Mouse (Mus musculus) heart, embryonic 10.5 days (tissue): ENCODE data around the gene Kcnk4. TPM values are rescaled to one million over a fixed set of nuclear protein-coding genes. Genes with fewer than 3 reads are reported as not detected.
A peak's percentile ranks its signal among the peaks of the same experiment; 100 is the strongest.
"Not testable (repeated sequence)": the region's sequence is repeated elsewhere in the genome, so short reads cannot be mapped to it uniquely, and the experiment has no call there.

ENCODE experiments used
- DNase-seq: peaks from one replicate; pipeline ENCODE4 v3.0.0-alpha.2; 2017; ENCODE audit warnings: low spot score
- H3K27ac ChIP-seq: fragments of 300-500 bp; sonication (generic); 2 replicates; pipeline ENCODE4 v1.5.1; 2016; ENCODE audit warnings: mild to moderate bottlenecking
- H3K27me3 ChIP-seq: fragments of 300-500 bp; sonication (generic); 2 replicates; pipeline ENCODE4 v1.6.1; 2016; ENCODE audit warnings: mild to moderate bottlenecking; ENCODE audit not compliant: poor library complexity, insufficient read depth, severe bottlenecking
- H3K36me3 ChIP-seq: fragments of 300-500 bp; sonication (generic); 2 replicates; pipeline ENCODE4 v1.6.1; 2016; ENCODE audit warnings: mild to moderate bottlenecking, moderate library complexity
- H3K4me1 ChIP-seq: fragments of 300-500 bp; sonication (generic); 2 replicates; pipeline ENCODE4 v1.6.1; 2016; ENCODE audit warnings: mild to moderate bottlenecking
- H3K4me3 ChIP-seq: fragments of 300-500 bp; sonication (generic); 2 replicates; pipeline ENCODE4 v1.5.1; 2016; ENCODE audit warnings: mild to moderate bottlenecking, moderate library complexity
- H3K9me3 ChIP-seq: fragments of 300-500 bp; sonication (generic); 2 replicates; pipeline ENCODE4 v1.6.1; 2016; ENCODE audit warnings: mild to moderate bottlenecking, moderate library complexity
- WGBS: fragments of 180-500 bp; shearing (Covaris S2); methylation state at CpG from one replicate; pipeline ENCODE4 v1.1.7; 2016; 5-methylcytosine and 5-hydroxymethylcytosine counted together
- polyA plus RNA-seq: library from polyadenylated mRNA; unstranded; fragments of >200 nt; fragmentation: Nextera tagmentation; extraction: Ambion mirVana; gene quantifications from 2 replicates; pipeline ENCODE4 v1.2.1, GENCODE M21; 2016

The Kcnk4 gene
- polyA plus RNA-seq, 1 experiment from 2014 or later = 0.25 TPM

DNA sequence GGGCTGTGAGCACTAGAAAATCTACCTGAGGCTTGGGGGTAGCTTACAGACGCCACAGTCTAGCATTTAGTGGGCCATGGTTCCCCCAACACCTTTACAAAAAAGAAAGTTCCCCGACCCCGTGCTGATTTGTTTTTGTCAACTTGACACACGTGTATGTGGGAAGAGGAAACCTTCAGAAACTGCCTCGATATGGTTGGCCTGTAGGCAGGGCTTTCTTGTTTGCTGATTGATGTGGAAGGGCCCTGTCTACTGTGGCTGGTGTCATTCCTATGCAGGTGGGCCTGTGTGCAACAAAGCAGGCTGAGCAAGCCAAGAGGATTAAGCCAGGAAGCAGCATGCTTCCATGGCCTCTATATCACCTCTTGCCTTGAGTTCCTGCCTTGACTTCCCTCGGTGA lies 21.3 kb downstream of the Kcnk4 start:
- Histone ChIP-seq H3K4me1 (peaks cover 38% of the 10 kb centered on the region), H3K36me3 (peaks cover 34% of the 10 kb centered on the region), H3K27me3 (no peaks in the 10 kb centered on the region), H3K9me3 (no peaks in the 10 kb centered on the region), H3K4me3 (no peak overlapping the region), H3K27ac (no peak overlapping the region)
- 85% methylated on average over 6 of the region's 6 CpGs for WGBS
- no peak for DNase-seq

DNA sequence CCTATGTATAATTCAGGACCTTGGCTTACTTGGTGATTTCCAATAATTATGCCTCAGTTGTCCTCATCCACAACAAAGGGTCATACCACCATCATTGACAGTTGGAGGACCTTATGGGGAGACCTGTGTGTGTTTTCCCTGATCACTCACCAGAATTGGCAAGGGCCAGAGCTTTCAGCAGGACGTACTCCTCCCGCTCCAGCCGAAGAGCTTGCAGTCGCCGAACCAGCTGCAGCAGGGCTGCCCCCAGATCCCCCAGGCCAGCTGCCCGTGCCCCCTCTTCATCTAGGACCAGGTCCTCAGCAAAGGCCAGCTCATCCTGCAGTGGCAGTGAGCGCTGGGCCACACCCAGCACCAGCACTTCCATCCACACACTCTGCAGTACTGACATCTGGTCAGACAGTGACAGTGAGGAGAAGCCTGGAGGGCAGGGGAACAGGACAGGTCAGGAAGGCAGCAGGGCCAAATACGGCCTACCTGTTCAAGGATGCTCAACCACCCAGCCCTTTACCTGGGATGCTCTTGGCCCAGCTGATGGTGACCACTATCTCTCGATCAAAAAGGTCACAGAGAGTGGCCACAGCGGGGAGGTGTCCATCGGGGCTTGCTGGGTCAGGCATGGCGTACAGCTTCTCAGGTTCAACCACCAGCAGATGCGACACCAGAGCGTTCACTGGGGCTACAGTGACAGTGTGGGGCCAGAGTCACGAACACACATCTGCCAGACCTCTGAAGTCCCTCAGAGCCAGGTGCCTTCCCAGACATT lies 21.9 kb downstream of the Kcnk4 start:
- WGBS = 95% methylated on average over 15 of the region's 15 CpGs
- peaks cover 34% of the 10 kb centered on the region for H3K36me3 ChIP-seq

DNA sequence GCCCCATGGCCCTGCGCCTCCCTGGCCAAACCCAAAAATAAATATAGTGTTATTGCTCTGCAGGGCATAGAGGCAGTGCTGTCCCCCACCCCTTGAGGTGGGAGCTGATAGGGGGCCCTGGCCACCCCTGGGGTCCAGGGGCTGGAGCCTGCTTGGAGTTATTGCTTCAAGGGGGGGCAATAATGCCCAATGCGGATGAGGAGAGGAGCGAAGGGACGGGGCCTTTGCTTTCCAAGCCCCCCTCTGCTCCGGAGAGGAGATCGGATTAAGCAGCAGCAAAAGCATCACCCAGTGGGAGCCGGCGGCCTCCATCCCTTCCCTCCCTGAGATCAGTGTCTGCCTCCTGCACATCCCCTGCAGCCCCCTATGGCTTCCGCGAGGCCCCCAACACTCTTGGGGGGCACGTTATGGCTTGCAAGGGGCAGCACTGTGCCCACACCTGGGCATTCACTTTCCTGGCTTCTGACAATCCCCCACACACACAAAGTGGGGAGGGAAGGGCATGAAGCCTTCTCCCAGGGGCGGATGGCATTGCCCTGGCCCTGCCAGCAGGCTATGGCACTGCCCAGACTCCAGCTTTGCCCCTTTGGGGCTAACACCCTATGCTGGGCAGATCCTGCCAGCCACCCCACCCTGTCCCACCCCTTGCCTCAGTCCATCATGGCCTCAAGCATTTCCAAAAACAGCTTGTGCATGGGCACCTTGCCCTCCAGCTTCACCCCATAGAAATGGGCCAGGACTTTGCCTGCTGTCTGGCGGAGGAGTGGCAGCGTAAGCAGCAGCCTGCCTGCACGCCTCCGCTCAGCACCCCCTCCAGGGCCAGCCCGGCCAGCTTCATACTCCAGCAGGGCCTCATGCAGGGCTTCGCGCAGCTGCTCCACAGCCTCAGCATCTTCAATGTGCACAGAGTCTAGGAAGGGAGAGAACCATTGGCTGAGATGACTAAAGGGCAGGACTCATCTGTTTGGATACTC lies 22.9 kb downstream of the Kcnk4 start:
- H3K36me3 ChIP-seq = peaks cover 44% of the 10 kb centered on the region
- H3K27me3 ChIP-seq = no peaks in the 10 kb centered on the region
- WGBS = 83% methylated on average over 19 of the region's 19 CpGs
- H3K4me1 ChIP-seq = peaks cover 46% of the 10 kb centered on the region
- H3K9me3 ChIP-seq = no peaks in the 10 kb centered on the region
- H3K27ac ChIP-seq = peak overlapping the region; percentile 17; the same call in 1 of the 2 replicates
- DNase-seq = peak; percentile 74
- H3K4me3 ChIP-seq = peak overlapping the region; percentile 76

More for the DNA sequence above, 21.9 kb downstream of the Kcnk4 start:
- H3K4me3 ChIP-seq = no peak overlapping the region
- peaks cover 44% of the 10 kb centered on the region for H3K4me1 ChIP-seq
- H3K27ac ChIP-seq = no peak overlapping the region
- DNase-seq = no peak
- no peaks in the 10 kb centered on the region for H3K9me3 ChIP-seq
- H3K27me3 ChIP-seq = no peaks in the 10 kb centered on the region

- Histone ChIP-seq H3K36me3 (peaks cover 54% of the 10 kb centered on the region), H3K4me1 (peaks cover 42% of the 10 kb centered on the region), H3K4me3 (peak overlapping the region; percentile 76), H3K27ac (peak overlapping the region; percentile 96)
- peak; percentile 87 for DNase-seq
- H3K9me3 ChIP-seq, H3K27me3 ChIP-seq: not testable (repeated sequence)
- WGBS = under 1% methylated on average over 28 of the region's 30 CpGs
Measured at GRCm38 (mm10) chr19:6910306-6910705, 24.0 kb downstream of the Kcnk4 start.

GRCm38 (mm10) chr19:6909507-6910289 lies 24.6 kb downstream of the Kcnk4 start, which contains the start of the genes Trmt112 and Prdx5:
TSS of gene Trmt112 (plus strand) at chr19:6909698.
TSS of gene Prdx5 (minus strand) at chr19:6910106.
- peak; percentile 96 for DNase-seq
- H3K4me3 ChIP-seq = peak within 1 kb of the TSS; percentile 76
- H3K27ac ChIP-seq = peak within 1 kb of the TSS; percentile 96
- under 1% methylated on average over 65 of the region's 65 CpGs for WGBS
- H3K4me1 ChIP-seq = peaks cover 37% of the 10 kb centered on the region
- H3K27me3 ChIP-seq = no peaks in the 10 kb centered on the region
- peaks cover 60% of the 10 kb centered on the region for H3K36me3 ChIP-seq
- no peaks in the 10 kb centered on the region for H3K9me3 ChIP-seq

DNA sequence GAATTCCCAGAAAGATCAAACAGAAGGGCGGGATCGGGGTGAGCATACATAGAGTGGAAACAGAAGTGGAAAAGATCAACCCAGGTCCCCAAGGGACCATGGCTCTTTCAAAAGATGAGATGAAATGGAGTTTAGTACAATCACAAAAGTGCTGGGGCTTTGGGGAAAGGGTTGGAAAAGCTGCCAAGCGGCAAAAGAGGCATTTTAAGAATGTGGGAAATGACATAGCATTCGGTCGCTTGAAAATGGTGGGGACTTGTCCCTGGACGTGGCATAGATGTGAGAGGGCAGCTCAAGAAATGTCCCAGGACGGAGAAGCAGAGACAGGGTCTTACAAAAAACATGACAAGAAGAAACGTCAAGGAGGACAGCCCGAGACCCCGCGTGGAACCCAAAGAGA lies 25.3 kb downstream of the Kcnk4 start:
- Histone ChIP-seq H3K27ac (peak overlapping the region; percentile 96), H3K4me3 (peak overlapping the region; percentile 76), H3K36me3 (peaks cover 62% of the 10 kb centered on the region), H3K27me3 (no peaks in the 10 kb centered on the region), H3K9me3 (no peaks in the 10 kb centered on the region), H3K4me1 (peaks cover 37% of the 10 kb centered on the region)
- no peak for DNase-seq
- 10% methylated on average over 11 of the region's 11 CpGs for WGBS

- H3K27ac ChIP-seq = peak overlapping the region; percentile 96; the same call in 1 of the 2 replicates
- WGBS = 85% methylated on average over 7 of the region's 7 CpGs
- peak; percentile 62 for DNase-seq
- H3K27me3 ChIP-seq = no peaks in the 10 kb centered on the region
- peak overlapping the region; percentile 76 for H3K4me3 ChIP-seq
- H3K9me3 ChIP-seq = no peaks in the 10 kb centered on the region
- H3K4me1 ChIP-seq = peaks cover 37% of the 10 kb centered on the region
- H3K36me3 ChIP-seq = peaks cover 54% of the 10 kb centered on the region
Measured at GRCm38 (mm10) chr19:6907811-6908540, 26.3 kb downstream of the Kcnk4 start.

- DNase-seq = no peak
- no peak overlapping the region for H3K4me3 ChIP-seq
- H3K27me3 ChIP-seq = no peaks in the 10 kb centered on the region
- peaks cover 46% of the 10 kb centered on the region for H3K36me3 ChIP-seq
- 85% methylated on average over 8 of the region's 8 CpGs for WGBS
- peaks cover 37% of the 10 kb centered on the region for H3K4me1 ChIP-seq
- H3K9me3 ChIP-seq = no peaks in the 10 kb centered on the region
- no peak overlapping the region for H3K27ac ChIP-seq
Measured at GRCm38 (mm10) chr19:6907094-6907493, 27.2 kb downstream of the Kcnk4 start.

GRCm38 (mm10) chr19:6906199-6906598 lies 28.1 kb downstream of the Kcnk4 start:
- H3K27ac ChIP-seq = no peak overlapping the region
- no peak for DNase-seq
- 82% methylated on average over 3 of the region's 3 CpGs for WGBS
- H3K36me3 ChIP-seq = peaks cover 37% of the 10 kb centered on the region
- no peak overlapping the region for H3K4me3 ChIP-seq
- H3K27me3 ChIP-seq = no peaks in the 10 kb centered on the region
- H3K4me1 ChIP-seq = peaks cover 30% of the 10 kb centered on the region
- no peaks in the 10 kb centered on the region for H3K9me3 ChIP-seq

DNA sequence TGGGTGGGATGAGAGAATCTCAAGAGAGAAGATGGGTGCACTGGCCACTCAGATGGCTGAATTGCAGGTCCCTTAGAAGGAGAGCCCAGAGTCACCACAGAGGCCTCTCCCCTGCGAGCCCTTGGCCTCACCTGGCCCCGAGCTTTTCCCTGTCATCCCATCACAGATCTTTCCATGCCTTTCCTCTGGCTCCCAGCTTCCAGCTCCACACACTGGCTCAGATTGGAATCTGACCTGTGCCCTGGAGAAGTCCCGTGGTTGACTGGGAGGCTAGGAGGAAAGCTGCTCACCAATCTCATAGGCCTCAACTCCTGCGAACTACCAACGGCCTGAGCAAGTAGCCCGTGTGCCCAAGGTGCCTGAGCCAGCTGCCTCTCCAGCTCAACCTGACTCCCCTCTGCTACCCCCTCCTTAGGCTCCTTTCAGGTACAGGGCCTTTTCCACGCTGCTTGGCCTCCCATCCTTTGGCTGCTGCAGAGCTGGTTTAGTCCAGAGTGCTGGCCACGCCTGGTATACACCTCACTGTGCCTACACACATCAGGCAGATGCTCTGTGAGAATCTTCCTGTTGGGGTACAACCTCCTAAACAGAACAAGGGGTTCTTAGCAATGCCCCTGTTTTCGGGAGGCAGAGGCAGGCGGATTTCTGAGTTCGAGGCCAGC lies 28.7 kb downstream of the Kcnk4 start:
- no peaks in the 10 kb centered on the region for H3K27me3 ChIP-seq
- peak; percentile 68 for DNase-seq
- H3K27ac ChIP-seq = no peak overlapping the region
- 88% methylated on average over 11 of the region's 11 CpGs for WGBS
- no peak overlapping the region for H3K4me3 ChIP-seq
- peaks cover 26% of the 10 kb centered on the region for H3K4me1 ChIP-seq
- H3K9me3 ChIP-seq = no peaks in the 10 kb centered on the region
- H3K36me3 ChIP-seq = peaks cover 33% of the 10 kb centered on the region

DNA sequence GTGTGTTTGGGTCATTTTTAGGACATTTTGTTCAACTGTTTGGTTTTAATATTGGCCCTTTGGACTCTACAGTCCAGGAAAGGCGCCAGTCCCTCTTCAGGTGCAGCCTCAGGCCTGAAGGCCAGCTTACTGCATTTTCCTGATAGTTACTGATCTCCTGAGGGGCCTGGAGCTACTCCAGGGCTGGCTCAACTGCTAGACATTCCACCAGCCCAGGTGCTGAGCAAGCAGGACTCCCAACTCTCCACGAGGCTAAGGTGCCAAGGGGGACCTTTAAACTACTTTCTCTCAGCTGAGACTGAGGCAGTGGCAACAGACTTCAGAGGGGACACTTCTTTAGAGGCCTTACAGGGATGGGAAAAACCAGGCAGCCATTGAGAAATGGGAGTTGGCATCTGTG lies 29.5 kb downstream of the Kcnk4 start:
- Histone ChIP-seq H3K9me3 (0 out of 2 replicates have a peak, but pooled peaks cover 4% of the 10 kb centered on the region), H3K27ac (no peak overlapping the region), H3K4me1 (peaks cover 22% of the 10 kb centered on the region), H3K36me3 (peaks cover 33% of the 10 kb centered on the region), H3K27me3 (no peaks in the 10 kb centered on the region), H3K4me3 (no peak overlapping the region)
- 79% methylated on average over 2 of the region's 2 CpGs for WGBS
- peak; percentile 62 for DNase-seq
